Mouse (Mus musculus) gonadal fat pad, adult 2 months (tissue): ENCODE results near the gene Crebrf. TPM values are rescaled to one million over a fixed set of nuclear protein-coding genes. Genes with fewer than 3 reads are reported as not detected.

Experiments
- DNase-seq: peaks from one replicate; pipeline ENCODE4 v3.0.0-alpha.2; 2012; ENCODE audit warnings: low read depth
- polyA plus RNA-seq: library from polyadenylated mRNA; depleted of rRNA; stranded (reverse); fragments of >200 nt; gene quantifications from 2 replicates; pipeline ENCODE4 v1.2.3, GENCODE M21; 2012

The Crebrf gene
- polyA plus RNA-seq, 1 experiment, result 9.6 TPM

GRCm38 (mm10) chr17:26705463-26706359, 9.7 kb upstream of the Crebrf start:
- no peak for DNase-seq

- DNase-seq, result no peak
Measured at GRCm38 (mm10) chr17:26707066-26707465, 8.4 kb upstream of the Crebrf start.

DNA sequence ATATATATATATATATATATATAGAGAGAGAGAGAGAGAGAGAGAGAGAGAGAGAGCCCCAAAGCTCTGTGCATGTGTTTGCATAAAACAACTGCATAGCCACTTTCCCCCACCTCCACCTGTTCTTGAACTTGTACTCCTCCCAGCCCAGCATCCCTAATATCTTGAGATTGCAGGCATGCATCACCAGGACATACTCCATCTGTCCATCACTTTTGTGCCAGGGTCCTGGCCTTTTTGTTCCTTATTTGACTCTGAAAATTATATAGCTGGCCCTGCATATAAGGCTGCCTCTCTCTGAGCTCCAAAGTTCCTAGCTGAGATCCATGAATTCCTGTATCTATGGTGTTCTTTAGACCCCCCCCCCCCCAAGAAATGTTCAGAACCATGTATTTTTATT, 7.0 kb upstream of the Crebrf start:
- DNase-seq, result no peak

DNA sequence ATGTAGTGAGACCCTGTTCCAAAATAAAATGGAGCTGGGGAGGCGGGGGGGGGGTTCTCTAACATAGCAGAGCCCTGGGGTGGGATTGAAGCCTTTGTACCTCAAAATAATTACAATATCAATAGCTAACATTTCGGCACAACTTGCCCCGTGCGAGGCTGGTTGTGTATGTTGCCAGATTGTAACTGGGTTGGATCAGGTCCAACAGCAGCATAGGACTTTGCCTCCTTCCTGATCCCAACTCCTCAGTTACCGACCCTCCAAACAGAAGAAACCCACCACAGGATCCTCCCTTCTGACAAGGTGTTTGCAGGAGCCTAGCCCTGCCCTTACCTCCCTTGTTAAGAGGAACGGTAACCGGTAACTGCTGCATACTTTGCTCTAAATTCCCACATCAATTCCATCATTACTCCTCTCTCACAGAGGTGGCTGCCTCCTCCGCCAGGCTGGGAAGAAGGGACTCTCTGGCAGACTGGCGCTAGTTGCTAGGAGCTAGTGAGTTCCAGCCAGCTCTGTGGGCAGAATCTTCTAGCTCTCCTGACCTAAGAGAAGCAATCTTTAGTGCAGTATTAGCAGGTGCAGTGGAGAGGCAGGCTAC, 6.4 kb upstream of the Crebrf start:
- DNase-seq, result no peak

DNA sequence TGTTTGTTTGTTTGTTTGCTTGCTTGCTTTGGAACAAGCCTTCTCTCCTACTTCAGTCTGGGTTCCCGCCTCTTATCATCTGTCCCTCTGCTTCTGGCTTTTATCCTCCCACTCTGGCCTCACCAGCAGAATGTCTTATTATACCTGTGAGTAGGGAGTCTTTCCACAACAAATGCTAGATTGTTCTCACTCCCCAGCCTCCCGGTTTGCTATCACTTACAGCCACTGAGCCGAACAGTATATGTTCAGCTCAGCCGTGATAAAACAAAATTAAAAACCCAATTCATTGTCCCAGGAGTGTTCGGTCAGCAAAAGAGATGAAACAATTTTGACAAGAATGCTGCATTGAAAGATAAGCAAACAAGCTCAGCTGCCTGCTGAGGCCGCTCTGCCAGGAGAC, 5.4 kb upstream of the Crebrf start:
- no peak for DNase-seq

- peak; percentile 68 for DNase-seq
Measured at GRCm38 (mm10) chr17:26715916-26716717, 667 bp downstream of the Crebrf start.

- DNase-seq, result no peak
Measured at GRCm38 (mm10) chr17:26717868-26718267, 2.4 kb downstream of the Crebrf start.

GRCm38 (mm10) chr17:26719405-26719804, 4.0 kb downstream of the Crebrf start:
- no peak for DNase-seq

- no peak for DNase-seq
Measured at GRCm38 (mm10) chr17:26721802-26722201, 6.4 kb downstream of the Crebrf start.

DNA sequence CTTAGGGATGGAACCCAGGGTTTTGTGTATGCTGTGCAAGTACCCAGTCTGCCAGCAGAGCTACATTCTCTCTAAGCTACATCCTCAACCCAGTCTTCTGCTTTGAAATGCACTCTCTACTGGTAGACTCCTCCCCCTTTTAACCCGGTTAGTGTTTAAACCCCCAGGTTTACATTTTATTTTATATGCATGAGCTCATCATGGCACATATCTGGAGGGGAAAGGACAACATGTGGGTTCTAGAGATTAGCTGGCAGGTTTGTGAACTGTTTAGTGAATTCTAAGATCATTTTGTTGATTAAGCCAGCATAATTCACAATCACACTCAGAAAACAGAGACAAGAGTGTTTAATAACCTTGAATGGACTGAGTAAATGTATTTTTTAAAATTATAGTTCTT, 9.3 kb downstream of the Crebrf start:
- DNase-seq, result no peak

DNA sequence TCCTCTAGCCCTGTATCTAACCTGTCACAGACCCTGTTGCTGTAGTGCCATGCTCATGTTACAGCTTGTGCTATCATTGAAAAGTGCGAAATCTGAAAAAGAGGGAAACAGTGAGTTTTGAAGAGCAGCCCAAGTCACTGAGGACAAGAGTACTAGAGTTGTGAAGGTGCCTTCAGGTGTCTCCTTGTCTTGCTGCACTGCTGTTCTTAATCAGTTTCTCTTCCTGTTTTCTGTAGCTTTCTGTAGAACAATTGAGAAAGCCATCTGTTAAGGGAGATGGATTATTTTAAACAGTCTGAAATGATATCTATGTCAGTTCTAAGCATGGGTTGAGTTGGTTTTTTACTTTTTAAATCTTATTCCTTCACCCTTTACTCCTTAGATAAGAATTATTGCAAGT, 11.2 kb downstream of the Crebrf start:
- DNase-seq, result no peak

GRCm38 (mm10) chr17:26727110-26727755, 11.8 kb downstream of the Crebrf start:
- DNase-seq, result no peak

- no peak for DNase-seq
Measured at GRCm38 (mm10) chr17:26742581-26742980, 27.1 kb downstream of the Crebrf start.

DNA sequence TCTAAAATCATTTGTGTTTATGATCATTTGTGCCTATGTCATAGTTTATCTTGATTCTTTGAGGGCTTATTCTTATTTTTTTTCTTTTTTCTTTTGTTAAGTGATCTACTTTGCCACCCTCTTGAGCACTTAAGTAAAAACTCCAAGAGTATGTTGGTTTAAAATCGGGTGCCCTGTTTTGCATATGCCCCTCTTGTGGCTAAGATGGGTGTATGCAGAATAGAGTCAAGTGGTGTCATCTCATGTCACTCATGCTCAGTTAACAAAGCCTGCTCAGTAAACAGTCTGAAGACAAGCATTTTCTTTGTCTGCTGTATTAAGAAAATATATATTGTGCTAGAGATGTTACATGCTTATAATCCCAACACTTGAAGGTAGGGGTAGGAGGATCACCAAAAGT, 27.8 kb downstream of the Crebrf start:
- DNase-seq, result no peak

DNA sequence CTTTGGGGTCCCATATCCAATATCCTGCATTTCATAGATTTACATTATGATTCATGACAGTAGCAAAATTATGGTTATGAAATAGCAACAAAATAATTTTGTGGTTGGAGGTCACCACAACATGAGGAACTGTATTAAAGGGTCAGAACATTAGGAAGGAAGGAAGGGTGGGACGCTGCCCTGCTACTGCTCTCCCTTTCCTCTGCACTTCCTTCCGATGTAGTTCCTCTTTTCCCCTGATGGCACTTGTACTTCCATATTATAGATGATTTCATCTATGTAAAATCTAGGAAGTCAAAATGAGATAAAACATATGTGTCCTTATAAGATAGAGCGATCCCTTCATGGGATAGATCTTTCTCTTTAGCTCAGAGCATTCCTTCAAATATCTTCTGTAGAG, 34.5 kb downstream of the Crebrf start:
- no peak for DNase-seq

DNA sequence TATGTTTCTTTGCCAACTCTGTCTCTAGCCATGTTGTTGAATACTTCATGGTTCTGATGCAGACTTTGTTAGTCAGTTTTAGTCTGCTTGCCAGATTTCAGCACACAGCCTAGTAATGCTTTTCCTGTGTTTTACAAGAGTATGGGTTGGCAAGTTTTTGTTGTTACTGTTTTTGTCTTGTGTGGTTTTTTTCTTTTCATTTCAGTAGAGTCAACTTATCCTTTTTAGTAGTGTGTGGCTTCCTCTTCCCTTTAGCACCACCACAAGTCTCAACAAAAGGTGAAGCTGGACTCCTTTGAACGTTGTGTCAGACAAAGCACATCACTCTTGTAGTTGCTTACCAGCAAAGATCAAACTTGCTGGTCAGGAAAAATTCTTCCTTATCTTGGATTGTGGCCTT, 36.8 kb downstream of the Crebrf start:
- no peak for DNase-seq

- DNase-seq, result no peak
Measured at GRCm38 (mm10) chr17:26753476-26753875, 38.0 kb downstream of the Crebrf start.

- no peak for DNase-seq
Measured at GRCm38 (mm10) chr17:26767100-26767753, 51.8 kb downstream of the Crebrf start.

GRCm38 (mm10) chr17:26767754-26768124, 52.3 kb downstream of the Crebrf start:
- no peak for DNase-seq

DNA sequence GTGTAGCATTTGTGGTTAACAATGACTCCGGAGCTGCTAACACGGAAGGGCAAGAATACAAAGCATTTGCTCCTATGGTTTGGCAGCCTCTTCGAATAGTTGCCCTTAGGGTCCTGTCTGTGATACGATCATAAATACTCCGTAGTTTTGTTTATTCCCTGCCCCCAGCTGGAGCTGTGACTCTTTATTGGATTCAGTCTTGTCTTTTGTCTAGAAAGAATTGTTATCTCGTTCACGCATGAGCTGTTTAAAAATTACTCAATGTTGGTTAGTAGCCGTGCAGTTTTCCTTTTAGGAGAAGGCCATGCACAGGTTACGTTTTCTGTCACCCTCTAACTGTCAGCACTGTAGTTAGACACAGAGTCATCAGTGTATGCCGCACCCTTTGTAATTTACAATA, 60.8 kb downstream of the Crebrf start:
- DNase-seq, result no peak

- no peak for DNase-seq
Measured at GRCm38 (mm10) chr17:26778001-26778400, 62.6 kb downstream of the Crebrf start.
